Mouse (Mus musculus): Measurements from ENCODE around the gene Myb.
A peak's percentile ranks its signal among the peaks of the same experiment; 100 is the strongest.

Gene Myb

GRCm38 (mm10) chr10:21160537-21161358, at the start of gene Myb:
TSS of gene Myb (minus strand) at chr10:21160984.
- DNase-seq, result peak; percentile 59

DNA sequence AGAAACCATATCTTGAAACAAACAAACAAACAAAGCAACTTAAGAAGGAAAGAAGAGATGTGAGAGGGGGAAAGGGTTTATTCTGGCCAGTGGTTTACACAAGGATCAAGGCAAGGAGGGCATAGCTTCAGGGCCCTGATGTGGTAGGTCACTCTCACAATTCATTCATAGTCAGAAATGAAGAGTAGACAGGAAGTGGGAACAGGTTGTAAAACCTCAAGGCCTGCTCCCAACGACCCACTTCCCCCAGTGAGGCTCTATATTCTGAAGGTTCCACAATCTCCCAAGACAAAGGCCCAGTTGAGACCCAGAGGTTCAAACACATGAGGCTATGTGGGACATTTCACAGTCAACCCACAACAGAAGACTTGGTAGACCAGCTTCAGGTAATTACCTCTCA, 46.6 kb upstream of the Myb start:
- DNase-seq, result no peak

- DNase-seq, result no peak
Observed at GRCm38 (mm10) chr10:21206232-21206631, 45.4 kb upstream of the Myb start.

GRCm38 (mm10) chr10:21204496-21205085, 43.8 kb upstream of the Myb start:
- no peak for DNase-seq

GRCm38 (mm10) chr10:21203886-21204285, 43.1 kb upstream of the Myb start:
- DNase-seq, result no peak

- DNase-seq, result no peak
Observed at GRCm38 (mm10) chr10:21203461-21203860, 42.7 kb upstream of the Myb start.

DNA sequence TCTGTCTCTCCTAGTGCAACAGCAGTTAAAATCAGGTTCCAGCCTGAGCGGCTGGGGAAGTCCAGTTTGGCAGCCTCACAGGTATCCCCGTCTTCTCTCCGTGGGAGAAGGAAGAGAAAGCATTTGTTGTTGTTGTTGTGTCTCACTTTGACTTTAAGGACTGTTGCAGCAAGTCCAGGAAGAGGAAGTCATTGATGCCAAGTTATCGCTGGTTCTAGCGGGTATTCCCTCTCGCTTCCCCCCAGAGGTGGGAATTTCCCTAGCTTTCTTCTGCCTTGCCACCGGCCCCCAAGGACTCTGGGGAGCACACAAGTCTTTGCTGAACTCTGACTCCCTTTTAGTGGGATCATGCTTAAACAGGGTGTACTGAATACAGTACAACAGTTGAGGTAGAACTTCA, 40.0 kb upstream of the Myb start:
- DNase-seq, result no peak

DNA sequence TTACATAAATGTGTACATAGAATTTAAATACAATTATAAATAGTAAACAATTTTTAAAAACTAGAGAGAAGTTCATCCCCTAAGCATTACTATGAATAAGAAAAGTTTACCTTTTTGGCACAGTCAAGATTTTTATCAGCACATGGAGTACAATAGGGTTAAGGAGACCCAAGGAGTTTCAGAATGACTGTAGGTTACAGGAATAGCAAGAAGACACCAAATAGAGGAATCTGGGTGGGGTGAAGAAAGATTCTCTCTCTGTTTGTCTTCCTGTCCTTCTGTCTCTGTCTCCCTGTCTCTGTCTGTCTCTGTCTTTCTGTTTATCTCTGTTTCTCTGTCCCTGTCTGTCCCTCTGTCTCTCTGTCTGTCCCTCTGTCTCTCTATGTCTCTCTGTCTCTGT, 39.5 kb upstream of the Myb start:
- no peak for DNase-seq

DNA sequence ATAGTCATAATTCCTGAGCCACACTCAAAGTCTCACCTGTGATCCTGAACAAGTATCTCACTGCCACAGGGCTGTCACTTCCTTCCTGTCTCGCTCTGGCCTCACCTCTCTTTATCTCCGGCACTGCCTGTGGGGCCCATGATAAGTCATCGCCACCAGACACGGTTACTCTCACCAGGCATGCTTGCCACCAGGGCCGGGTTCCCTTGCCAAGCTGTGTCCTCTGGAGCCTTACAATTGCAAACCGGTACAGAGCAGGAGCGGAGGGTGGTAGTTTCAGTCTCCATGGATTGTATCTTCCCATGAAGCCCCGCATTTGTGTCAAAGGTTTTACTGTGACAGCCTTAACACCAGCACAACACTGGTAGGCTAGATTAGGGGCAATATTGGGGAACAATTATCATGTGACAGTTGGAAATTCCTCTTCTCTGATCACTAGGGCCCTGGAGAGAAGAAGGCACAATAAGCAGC, 35.9 kb upstream of the Myb start:
- no peak for DNase-seq

DNA sequence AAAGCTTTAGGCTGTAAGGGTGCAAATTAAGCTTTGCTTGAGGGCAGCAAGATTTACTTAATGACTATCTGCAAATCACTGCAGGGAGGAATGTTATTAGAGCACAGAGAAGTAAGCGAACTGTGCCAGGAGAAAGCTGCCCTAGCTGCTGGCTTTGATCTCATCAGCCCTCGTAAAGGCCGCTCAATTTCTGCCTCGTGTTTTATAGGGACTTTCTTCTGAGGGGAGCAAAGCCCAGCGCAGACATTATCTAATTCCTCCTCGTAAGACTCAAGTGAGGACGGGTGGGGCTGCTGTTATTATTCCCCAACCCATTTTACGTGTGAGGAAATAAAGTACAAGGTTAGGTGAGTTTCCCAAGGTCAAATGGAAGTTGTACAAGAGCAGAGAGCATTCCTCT, 34.8 kb upstream of the Myb start:
- no peak for DNase-seq

- no peak for DNase-seq
Observed at GRCm38 (mm10) chr10:21193935-21194505, 33.2 kb upstream of the Myb start.

GRCm38 (mm10) chr10:21193088-21193934, 32.5 kb upstream of the Myb start:
- no peak for DNase-seq

- DNase-seq, result no peak
Observed at GRCm38 (mm10) chr10:21192436-21192835, 31.7 kb upstream of the Myb start.

DNA sequence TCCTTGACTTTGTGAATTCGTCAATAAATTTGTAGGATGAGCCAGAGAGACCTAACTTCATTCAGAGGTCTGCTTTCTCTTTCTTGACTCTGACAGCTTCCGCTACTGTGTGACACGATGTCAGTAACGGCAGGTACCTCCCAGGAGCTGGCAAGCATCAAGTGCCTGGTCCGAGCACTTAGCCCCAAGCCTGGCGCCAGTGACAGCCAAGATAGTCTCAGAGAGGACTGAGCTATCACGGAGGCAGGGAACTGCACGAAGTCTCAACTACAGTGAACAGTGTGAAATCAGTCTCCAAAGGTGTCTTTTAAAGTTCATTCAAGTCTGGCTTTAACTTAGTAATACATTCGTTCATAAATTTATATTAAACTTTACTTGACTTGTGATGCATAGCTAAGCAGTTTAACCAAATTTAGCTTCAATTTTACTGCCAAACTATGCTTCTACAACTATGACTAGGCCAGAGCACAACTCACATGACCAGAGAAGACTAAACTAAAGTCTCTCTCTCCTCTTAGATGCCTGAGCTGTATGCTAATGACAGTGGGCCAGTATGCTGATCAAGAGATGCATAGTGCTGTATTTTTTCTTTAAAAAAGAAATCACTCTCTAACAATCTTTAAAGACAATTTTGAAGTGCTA, 29.1 kb upstream of the Myb start:
- DNase-seq, result no peak

DNA sequence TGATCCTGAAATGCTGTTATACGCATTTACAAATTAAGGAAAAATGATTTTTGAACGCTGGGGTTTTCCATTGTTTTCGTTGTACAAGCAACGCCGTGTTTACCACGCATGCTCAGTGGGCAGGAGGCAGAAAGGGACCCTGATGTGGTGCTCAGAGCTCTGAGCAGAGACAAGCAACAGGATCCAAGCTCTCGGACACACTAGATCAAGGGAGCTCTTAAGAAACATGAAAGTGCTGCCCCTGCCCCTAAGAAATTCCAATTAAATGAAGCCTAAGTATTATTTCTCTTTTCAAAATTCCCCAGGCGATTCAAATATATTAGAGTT, 28.5 kb upstream of the Myb start:
- no peak for DNase-seq

GRCm38 (mm10) chr10:21188564-21189274, 27.9 kb upstream of the Myb start:
- DNase-seq, result peak; percentile 36

DNA sequence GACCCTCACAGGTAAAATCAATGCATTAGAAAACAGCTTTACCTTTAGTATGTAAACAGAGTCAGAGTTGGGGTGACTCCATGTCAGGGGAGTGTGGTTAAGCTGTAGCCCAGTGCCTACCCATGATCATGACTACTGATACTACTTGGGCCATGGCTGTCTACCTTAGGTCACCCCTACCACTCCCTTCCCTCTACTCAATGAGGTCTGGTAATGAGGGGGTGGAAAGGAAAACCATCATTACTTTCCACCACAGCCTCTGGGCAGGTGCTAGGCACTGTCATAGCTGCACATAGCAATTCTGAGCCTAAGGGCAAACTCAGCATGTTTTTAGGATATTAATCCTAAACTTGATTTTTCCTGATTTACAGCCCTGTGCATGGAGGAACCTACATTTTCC, 27.1 kb upstream of the Myb start:
- no peak for DNase-seq

DNA sequence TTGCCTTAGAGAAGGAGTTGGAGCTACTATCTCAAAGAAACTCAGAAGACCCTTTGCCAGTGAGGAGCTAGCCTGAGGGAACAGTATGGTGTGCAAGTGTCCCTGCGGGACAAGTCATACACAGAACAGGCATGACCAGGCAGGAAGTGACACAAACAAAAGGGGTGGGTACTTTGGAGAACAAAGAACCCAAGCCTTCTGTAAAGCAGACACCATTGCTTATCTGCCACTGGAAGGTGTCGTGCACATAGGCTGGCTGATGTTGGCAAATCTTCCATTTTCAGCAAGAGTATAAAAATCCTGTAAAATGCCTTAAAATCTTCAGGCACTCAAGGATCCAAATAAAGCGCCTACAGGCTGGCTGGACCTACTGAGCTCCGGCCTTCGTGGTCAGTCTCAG, 25.9 kb upstream of the Myb start:
- no peak for DNase-seq

DNA sequence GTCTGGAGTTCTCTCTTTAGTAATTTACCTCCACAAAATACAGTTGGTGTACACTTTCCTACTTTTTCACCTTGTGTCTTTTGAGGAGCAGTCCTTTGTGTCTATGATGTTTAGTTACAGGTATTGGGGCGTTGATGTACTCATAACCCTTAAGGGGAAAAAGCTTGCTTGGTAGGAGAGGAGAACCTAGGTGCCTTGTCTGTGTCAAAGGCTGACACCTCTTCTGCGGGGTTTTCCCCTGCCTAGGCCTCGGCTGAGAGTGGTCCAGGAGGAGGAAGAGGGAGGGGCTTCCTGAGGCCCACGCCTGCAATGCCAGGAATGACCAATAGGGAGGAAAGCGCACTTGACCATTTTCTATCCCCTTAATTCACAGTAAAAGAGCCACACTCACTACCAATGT, 17.9 kb upstream of the Myb start:
- no peak for DNase-seq

DNA sequence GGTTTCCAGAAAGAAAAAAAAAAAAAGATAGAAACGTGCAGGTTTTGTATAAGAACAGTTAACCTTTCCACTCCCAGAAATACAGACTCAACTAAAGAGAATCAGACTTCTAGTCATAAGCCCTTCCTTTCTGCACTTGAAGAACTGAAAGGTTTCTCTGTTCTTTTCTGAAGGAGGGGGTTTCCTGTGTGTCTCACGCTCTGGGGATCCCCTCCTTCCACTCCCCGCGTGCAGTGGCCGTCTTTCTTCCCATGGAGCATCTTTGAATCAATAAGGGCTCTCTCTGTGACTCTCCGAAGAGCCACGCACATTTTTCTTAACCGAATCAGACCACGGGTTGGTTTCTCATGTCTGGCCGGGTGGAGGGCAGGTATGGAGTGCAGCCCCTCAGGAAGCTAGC, 17.5 kb upstream of the Myb start:
- DNase-seq, result no peak

DNA sequence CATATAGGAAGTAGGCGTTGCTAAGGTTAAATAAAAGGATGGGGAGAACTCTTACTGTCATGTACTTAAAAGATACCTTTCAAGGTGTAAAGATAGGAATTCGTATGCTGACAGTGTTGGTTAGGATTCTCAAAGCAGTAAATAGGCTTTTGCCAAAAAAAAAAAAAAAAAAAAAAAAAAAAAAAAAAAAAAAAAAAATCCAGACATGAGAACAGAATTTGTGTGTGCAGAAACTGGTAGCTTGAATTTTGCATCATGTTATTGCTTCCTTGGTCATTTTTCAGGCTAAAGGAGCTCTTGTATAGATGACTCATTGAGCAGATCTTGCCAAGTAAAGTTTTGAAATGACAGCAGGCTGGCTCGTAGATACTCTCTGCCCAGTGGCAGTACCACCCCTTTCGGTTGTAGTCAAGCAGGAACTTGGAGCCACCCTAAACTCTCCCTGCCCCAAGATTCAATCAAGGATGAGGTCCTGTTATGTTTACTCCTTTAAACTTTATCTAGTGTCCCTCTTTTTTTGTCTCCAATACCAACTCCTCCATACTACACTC, 11.9 kb upstream of the Myb start:
- no peak for DNase-seq

GRCm38 (mm10) chr10:21168466-21168865, 7.7 kb upstream of the Myb start:
- no peak for DNase-seq
